Mouse (Mus musculus) large intestine, adult 2 months (tissue): Measurements from ENCODE around the gene Tmem158. TPM values are rescaled to one million over a fixed set of nuclear protein-coding genes. Genes with fewer than 3 reads are reported as not detected.

Experiments
- DNase-seq: peaks from one replicate; pipeline ENCODE4 v3.0.0-alpha.2; 2012; ENCODE audit warnings: low read depth, low spot score
- WGBS: fragments of 180-500 bp; shearing (Covaris S2); methylation state at CpG from one replicate; pipeline ENCODE4 v1.1.7; 2018; 5-methylcytosine and 5-hydroxymethylcytosine counted together
- polyA plus RNA-seq: library from polyadenylated mRNA; depleted of rRNA; stranded (reverse); fragments of >200 nt; gene quantifications from 2 replicates; pipeline ENCODE4 v1.2.3, GENCODE M21; 2012

Tmem158 gene
- polyA plus RNA-seq, 1 experiment: 6.2 TPM

DNA sequence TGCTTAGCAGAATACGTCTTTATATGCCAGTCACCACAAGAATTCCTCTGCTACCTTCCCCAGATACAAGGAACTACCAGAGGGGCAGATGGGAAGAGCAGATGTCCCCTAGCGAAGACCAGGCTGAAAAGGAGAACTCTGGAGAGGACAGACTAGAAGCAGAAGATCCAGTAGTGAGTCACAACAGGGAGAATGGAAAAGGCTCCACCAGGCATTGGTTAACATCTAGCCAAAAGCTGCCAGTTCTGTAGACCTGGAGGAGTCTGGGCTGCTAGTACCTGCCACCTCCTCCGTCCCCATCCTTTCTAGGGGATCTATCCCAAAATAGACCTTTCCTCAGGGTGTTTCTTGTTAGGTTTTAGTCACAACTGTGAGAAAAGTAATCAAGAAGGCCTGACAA, 4.8 kb downstream of the Tmem158 start:
- WGBS: 89% methylated on average over 3 of the region's 3 CpGs
- no peak for DNase-seq

DNA sequence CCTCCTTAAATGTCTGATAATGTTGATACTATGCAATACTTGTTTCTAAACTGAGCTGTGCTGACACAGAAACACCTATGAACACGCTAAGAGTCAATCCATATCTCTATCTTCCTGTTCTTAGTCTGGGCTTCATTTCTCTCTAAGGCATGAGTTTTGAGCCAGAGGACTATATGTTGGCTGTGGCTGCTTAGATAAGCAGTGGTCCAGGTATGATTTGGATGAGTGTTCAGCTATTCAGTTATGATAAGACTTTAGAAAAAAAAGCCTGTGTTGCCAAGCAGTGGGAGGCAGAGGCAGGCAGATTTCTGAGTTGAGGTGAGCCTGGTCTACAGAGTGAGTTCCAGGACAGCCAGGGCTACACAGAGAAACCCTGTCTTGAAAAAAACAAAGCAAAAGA, 12.6 kb downstream of the Tmem158 start:
- 67% methylated on average over 1 of the region's 1 CpGs for WGBS
- DNase-seq: no peak

DNA sequence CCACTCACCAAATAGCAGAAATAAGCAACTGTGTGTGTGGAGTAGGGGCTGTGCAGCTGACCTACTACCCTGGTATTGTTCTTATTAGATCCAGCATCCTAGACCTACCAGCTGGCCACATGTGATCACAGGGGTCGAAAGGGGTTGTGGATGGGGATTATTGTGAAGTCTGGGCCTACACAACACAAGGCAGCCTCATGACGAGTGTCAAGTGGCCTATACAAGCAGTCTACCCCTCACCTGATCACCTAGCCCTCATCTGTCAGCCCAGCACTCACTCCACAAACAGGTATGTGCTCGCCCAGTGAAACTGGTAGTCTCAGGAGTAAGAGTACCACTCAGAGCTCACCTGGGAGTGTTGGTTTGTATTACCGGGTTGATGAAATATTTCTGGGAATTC, 15.4 kb downstream of the Tmem158 start:
- DNase-seq: no peak
- WGBS: 89% methylated on average over 4 of the region's 4 CpGs

DNA sequence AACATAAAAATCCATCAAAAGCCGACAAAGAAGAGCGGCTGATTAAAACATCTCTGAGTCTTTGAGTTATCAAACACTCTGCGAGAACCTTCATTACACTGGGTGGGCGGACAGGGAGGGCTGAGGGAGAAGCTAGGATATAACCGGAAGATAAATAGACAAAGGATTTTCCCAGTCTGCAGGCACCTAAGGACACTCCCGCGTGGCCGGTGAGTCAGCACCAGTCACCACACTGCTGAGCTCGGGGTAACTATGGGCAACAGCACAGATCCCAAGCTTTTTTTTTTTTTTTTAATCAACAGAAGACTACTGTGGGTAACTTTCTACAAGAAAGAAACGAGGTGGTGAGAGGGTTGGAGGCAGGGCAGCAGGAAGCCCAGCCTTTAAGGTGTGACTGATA, 16.6 kb downstream of the Tmem158 start:
- no peak for DNase-seq
- WGBS: 27% methylated on average over 10 of the region's 10 CpGs

DNA sequence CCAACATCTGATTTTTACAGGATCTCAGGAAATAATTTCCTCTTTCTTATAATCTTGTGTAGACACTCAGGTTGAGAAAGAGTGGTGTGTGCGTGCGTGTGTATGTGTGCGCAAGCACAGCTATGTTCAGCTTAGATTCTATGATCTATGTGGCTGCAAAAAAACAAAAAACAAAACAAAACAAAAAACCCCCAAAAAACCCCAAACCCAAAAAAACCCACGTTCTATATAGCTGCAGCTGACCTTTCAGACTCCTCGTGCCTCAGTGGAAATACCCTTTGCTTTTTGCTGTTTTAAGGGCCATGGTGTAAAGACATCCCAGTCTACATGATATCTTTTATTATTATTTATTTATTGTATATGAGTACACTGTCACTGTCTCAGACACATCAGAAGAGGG, 19.4 kb downstream of the Tmem158 start:
- WGBS: 93% methylated on average over 5 of the region's 5 CpGs
- no peak for DNase-seq

DNA sequence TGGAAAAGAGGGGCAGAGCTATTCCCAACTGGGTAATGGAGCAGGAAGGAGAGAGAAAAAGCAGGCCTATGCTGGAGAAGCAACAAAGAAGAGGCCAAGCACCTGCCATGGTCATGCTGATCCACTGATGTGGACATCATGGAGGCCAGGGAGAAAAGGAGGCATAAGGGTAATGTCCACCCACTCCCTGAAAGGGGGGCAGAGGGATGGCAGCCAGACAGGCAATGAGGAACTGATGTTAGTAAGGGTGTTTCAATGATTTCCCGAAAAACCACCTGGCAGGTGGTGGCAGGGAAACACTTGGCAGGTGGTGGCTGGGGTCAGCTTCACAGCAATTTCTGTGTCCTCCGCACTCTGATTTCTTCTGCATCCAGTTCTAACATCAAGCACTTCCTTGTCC, 19.8 kb downstream of the Tmem158 start:
- WGBS: 65% methylated on average over 2 of the region's 2 CpGs
- no peak for DNase-seq

DNA sequence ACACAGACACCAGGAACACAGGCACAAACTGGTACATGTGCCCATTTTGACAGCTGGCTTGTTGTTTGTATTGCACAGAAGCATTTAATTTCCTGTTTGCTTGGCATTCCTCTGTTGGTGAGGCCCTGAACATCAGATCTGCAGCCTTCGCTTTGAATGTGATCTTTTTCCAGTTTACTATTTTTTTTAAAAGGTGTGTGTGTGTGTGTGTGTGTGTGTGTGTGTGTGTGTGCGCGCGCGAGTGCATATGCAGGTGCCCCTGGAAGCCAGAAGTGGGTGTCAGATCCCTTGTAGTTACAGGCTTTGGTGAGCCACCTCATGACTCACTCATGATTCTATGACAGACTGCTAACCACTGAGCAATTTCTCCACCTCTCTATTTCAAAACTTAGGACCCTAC, 20.3 kb downstream of the Tmem158 start:
- 91% methylated on average over 5 of the region's 5 CpGs for WGBS
- no peak for DNase-seq

DNA sequence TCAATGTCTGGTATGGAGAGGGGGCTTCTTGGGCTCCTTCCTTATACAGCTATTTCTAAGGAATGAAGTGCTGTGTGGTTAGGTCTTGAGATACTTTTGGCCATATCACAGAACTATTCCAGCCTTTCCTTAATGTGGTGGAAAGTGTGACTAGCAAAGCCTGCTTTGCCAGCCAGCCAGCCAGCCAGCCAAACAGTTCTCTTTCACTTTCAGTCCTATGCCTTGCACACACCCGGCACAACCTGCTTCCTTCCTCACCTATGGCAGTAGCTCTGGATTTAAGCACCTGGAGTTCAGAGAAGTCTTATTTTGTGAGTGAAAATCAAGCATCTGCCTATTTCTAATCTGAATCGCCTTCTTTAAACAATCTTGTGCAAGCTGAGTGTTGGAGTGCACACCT, 20.9 kb downstream of the Tmem158 start:
- 27% methylated on average over 2 of the region's 2 CpGs for WGBS
- DNase-seq: no peak

DNA sequence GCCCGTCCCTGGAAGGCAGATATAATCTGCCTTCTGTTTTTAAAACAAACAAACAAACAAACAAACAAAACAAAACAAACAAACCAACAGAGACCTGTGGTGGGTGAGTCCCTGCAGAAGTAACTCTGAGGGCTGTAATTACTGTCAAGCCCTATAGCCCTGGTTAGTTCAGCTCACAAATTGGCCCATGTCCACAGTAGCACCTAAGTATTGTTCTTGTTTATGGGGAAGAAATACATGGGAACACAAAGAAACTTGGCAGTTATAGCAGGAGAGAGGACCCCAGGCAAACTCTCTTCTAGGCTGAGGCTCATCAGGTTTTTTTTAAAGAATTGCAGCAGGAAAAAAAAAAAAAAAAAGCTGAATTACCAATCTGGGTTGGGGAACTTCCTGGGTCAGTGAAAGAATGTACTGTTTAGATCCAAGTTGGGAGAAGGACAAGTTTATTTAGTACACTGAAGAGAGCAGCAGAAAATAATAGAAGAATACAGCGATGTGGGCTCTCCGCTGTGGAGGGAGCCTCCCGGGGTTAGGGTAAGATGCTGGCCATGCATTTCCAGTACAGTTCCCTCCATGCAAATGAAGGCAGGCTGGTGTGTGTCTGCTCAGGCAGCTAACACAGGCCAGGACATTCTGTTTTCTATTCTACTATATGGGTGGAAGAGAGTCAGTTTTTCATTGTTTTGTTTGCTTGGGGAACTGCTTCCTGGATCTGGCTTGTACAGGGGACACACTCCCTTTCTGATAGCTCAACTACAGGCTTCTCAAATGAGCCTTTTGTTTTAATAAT, 22.1 kb downstream of the Tmem158 start:
- no peak for DNase-seq
- 34% methylated on average over 4 of the region's 4 CpGs for WGBS

DNA sequence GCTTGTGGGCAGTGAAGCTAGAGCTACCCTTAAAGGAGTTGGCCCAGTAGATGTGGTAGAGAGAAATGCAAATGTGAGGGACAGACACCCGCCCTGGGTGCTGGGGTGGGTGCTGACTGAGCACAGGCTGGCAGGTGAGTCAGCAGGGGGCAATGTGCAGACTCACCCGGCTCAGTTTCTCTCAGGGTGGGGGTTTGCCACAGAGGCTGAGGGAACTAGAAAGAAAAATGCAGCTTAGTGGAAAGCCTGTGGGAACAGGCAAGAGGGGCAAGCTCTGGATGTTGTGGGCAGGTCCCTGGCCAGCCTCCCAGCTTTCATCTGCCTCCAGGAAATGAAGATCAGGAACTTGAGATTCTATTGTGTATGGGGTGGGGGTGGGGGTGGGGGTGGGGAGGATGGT, 22.8 kb downstream of the Tmem158 start:
- WGBS: 15% methylated on average over 2 of the region's 2 CpGs
- DNase-seq: no peak

DNA sequence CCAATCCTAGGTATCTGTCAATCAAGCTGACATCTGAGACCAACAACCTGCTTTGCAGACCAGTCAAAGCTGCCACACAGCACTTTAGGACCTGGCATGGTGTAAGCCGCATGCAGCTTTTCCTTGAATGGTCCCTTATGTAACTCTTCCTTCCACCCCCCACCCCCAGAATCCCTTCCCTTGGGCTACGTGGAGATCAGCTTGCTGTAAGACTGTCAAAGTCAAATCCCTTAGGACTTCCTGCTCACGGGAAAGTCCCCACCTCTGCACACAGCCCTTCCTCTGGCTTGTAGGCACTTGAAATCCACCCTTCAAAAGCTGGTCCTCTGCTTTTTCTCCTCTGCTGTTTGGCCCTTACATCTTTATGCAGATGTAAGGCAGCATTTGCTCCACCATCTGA, 24.9 kb downstream of the Tmem158 start:
- no peak for DNase-seq
- 18% methylated on average over 3 of the region's 3 CpGs for WGBS

DNA sequence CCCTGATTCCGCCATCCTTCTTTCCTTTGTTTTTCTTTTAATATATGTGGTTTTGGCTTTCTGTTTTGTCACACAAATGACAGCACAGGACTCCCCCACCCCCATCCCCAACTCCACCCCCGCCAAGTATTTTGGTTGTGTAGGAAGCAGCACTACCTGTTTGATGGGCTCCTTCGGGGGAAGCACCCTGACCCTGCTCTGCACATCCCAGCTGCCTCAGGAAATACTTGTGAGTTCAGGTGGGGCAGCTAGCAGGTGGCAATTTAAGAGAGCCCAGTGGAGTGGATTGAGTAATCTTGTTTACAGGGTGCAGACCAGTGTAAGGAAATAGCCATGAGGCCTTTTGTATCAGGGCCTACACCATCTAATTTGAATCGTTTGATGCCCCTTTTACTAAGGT, 30.7 kb downstream of the Tmem158 start:
- 43% methylated on average over 4 of the region's 4 CpGs for WGBS
- no peak for DNase-seq

DNA sequence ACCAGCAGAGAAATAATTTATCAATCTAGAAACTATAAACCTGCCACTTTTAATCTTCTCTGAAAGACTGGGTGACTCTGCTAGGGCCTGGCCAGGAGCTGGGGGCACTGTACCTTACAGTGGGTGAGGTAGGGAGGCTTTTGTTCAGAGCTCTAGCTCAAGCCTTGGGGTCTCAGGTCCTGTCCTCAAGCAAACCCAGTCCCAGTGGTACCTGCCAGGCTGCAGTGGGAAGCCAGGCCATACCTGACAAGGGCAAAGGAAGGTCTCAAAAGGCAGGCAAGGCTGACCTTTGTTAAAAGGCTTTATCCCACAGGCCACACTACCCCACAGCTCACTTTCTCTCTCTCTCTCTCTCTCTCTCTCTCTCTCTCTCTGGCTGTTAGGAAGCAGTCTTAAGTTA, 31.9 kb downstream of the Tmem158 start:
- no peak for DNase-seq

DNA sequence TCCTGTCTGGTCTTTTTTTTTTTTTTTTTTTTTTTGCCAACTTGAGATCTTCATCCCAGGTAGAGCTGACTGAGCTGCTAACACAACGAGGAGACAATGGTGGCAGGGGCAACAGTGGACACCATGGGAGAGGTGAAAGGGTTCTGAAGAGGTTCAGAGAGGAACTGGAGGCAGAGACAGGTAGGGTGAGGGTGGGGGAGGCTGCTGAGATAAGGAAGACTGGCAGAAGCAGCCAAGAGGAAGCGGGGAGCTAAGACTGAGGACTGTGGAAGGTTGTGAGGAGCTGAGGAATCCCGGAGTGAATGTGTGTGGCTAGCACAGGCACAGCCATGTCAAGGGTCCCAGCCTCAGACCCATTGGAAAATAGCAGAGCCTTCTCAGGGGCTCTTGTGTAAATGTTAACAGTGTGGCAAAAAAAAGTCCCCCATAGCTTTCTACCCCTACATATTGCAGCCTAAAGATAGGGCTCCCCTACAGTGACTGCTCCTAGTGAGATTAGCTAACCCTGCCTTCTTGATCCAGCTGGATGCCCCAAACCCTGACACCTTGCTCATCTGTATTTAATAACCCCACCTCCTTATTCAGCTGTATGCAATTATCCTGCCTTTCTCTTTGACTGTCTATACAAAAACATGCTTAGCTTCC, 33.3 kb downstream of the Tmem158 start:
- 77% methylated on average over 3 of the region's 3 CpGs for WGBS
- no peak for DNase-seq

DNA sequence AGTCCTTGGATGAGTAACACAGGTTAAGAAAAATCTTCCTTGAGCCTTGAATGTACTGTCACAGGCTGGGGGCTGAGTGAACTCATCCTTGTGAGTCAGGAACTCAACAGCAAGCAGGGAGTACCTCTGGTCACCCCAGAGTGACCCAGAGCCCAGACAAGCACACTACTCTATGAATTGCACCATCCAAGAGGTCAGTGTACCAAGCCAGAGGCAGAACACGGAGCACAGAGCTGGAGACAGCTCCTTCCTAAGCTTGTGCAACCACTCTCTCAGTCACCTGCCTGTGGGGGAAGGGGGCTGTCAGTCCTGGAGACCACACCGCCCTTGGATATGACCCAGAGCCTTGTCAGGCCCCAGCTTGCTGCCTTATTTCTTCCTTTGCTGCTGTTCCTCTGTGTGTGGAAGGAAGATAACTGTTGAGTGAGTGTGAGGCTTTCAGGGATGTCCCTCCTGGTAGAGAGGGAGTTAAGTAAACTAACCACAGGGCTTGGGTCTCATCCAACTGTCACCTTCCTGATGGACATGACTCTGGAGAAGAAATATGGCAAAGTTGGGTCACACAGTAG, 35.6 kb downstream of the Tmem158 start:
- WGBS: 88% methylated on average over 2 of the region's 2 CpGs
- no peak for DNase-seq

DNA sequence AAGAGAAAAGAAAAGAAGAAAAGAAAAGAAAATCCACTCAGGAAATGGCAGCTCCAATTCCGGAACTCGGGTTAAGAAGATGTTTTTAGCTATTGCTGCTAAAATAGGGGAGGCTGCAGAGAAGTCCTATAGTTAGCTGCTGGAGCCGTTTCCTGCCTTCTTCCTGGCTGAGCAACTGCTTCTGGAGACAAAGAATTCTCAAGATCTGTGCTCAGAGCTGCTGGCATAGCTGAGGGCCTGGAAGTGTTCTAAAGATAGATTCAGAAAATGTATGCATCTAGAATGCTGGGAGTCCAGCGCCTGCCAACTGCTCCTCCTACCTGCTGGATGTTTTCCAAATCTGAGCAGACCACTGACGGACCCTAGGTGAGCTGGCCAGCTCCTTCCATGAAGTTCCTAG, 40.7 kb downstream of the Tmem158 start:
- 62% methylated on average over 5 of the region's 5 CpGs for WGBS

DNA sequence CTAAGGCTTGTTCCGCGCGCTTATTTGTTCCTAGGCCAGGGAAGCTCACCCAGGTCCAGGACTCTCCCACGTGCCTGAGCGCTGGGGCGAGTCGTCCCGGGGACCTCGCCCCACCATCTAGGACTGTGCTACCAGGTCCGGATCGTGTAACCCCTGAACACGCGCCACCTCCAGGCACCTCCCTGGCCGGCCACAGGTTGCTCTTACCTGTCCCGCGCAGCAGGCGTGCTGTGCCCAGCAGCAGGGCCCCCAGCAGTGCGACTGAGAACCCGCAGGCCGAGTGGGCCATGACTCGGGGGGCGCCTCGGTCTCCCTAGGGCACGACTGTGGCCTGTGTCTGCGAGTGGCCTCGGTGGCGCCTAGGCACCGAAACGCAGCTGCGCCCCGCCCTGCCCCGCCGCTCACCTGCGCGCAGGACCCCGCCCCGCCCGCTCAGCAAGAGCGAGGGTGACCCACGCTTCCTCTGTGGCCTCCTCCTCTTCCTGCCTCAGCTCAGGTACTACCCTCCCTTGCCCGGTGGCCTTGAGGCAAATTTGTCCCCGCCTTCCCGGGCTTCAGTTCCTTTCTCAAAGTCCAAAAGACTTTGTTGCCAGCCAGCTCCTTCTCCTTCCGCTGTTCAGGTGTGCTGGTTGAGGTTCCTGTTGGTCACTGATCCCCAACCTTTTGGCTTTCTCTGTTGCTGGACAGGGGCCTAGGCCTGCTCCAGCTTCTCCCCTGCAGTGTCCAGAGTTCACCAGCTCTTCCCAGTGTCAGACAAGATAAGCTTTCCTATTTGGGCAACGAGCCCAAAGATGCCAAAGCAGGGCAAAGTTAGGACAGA, 44.7 kb downstream of the Tmem158 start, which contains the start of gene Cdcp1:
Gene Cdcp1 (minus strand): TSS at position 418 of the 820 bp plus-strand sequence.
- 9% methylated on average over 45 of the region's 45 CpGs for WGBS

More for the DNA sequence above, 40.7 kb downstream of the Tmem158 start:
- no peak for DNase-seq

DNA sequence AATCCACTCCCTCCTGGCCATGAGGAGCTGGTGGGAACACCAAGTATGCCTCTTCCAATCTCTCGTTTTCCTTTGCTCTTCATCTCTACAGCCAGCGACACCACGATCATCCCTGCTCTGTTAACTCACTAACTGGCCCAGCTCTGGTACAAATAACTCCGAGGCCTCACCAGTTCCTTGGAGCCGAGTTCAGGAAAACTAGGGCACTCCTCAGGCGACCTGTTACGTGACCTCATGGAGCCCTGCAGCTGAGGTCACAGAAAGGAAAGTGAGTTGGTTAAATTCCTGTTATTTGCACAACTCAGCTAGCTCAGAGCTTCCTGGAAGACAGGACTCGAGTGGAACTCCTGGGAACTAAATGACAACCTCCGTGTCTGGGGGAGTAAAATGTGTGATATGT, 47.2 kb downstream of the Tmem158 start:
- DNase-seq: no peak
- WGBS: 38% methylated on average over 9 of the region's 9 CpGs

More for the DNA sequence above, 44.7 kb downstream of the Tmem158 start, which contains the start of gene Cdcp1:
- DNase-seq: no peak
